Mouse (Mus musculus) kidney, postnatal 4 days (tissue): ENCODE results near the gene Dnah8.

Source experiments
- DNase-seq, 2 experiments: peaks; one replicate each; pipeline ENCODE4 v3.0.0; 2021; ENCODE audit warnings: mixed read lengths in 2 of 2

The Dnah8 gene

GRCm38 (mm10) chr17:30663170-30663569 lies 39.0 kb downstream of the Dnah8 start:
- no peak for DNase-seq

GRCm38 (mm10) chr17:30664856-30665255 lies 40.7 kb downstream of the Dnah8 start:
- DNase-seq, result no peak

GRCm38 (mm10) chr17:30672556-30672955 lies 48.4 kb downstream of the Dnah8 start:
- no peak for DNase-seq

- no peak for DNase-seq
Observed at GRCm38 (mm10) chr17:30673023-30673422, 48.9 kb downstream of the Dnah8 start.

- no peak for DNase-seq
Observed at GRCm38 (mm10) chr17:30675021-30675740, 51.0 kb downstream of the Dnah8 start.

- DNase-seq, result no peak
Observed at GRCm38 (mm10) chr17:30678523-30678922, 54.4 kb downstream of the Dnah8 start.

- no peak for DNase-seq
Observed at GRCm38 (mm10) chr17:30679612-30680011, 55.5 kb downstream of the Dnah8 start.

GRCm38 (mm10) chr17:30681604-30682003 lies 57.5 kb downstream of the Dnah8 start:
- DNase-seq, result peak; percentile 79

- no peak for DNase-seq
Observed at GRCm38 (mm10) chr17:30690181-30690580, 66.0 kb downstream of the Dnah8 start.

- DNase-seq, result no peak
Observed at GRCm38 (mm10) chr17:30691481-30691880, 67.3 kb downstream of the Dnah8 start.

- DNase-seq, result no peak
Observed at GRCm38 (mm10) chr17:30694281-30694680, 70.1 kb downstream of the Dnah8 start.

- DNase-seq, result peak; percentile 13 to 19
Observed at GRCm38 (mm10) chr17:30714732-30715131, 90.6 kb downstream of the Dnah8 start.

- DNase-seq, result no peak
Observed at GRCm38 (mm10) chr17:30718197-30718596, 94.0 kb downstream of the Dnah8 start.

GRCm38 (mm10) chr17:30719031-30719430 lies 94.9 kb downstream of the Dnah8 start:
- DNase-seq, result no peak

GRCm38 (mm10) chr17:30727788-30728187 lies 103.6 kb downstream of the Dnah8 start:
- DNase-seq, result no peak

- no peak for DNase-seq
Observed at GRCm38 (mm10) chr17:30732736-30733135, 108.6 kb downstream of the Dnah8 start.

- DNase-seq, result no peak
Observed at GRCm38 (mm10) chr17:30734770-30735169, 110.6 kb downstream of the Dnah8 start.

- no peak for DNase-seq
Observed at GRCm38 (mm10) chr17:30735454-30735853, 111.3 kb downstream of the Dnah8 start.

- DNase-seq, result peak; percentile 80 to 83
Observed at GRCm38 (mm10) chr17:30737797-30738196, 113.6 kb downstream of the Dnah8 start.

- no peak for DNase-seq
Observed at GRCm38 (mm10) chr17:30739769-30740168, 115.6 kb downstream of the Dnah8 start.

GRCm38 (mm10) chr17:30743947-30744346 lies 119.8 kb downstream of the Dnah8 start:
- no peak for DNase-seq

GRCm38 (mm10) chr17:30746056-30747024 lies 122.2 kb downstream of the Dnah8 start:
- DNase-seq, result peak; percentile 84 to 85

- no peak for DNase-seq
Observed at GRCm38 (mm10) chr17:30749391-30749790, 125.2 kb downstream of the Dnah8 start.

GRCm38 (mm10) chr17:30750269-30750668 lies 126.1 kb downstream of the Dnah8 start:
- DNase-seq, result peak; percentile 22 to 43
